Comparison of ENCODE assay signal across 13 mouse cellular contexts in genomic region chr12:111437222-111437900, GRCm38 (mm10). TPM values are rescaled to one million over a fixed set of nuclear protein-coding genes. Genes with fewer than 3 reads are reported as not detected.
DNase-seq lines count a peak whose midpoint lies in the region; ATAC-seq and TF ChIP-seq lines count a peak whose summit lies in the region.
"Had no signal": no experiment of that assay in that cellular context is flagged by ENCODE, and none has a peak within 500 bp of the region (broad histone marks: within the 10 kb centered on the region; RNA-seq: fewer than 3 reads in every experiment).

No protein-coding gene starts in this region.

- H3K9me3 ChIP-seq in lung, postnatal 0 days (ENCODE audit: low read length): no peaks in the 10 kb centered on the region
- H3K9me3 ChIP-seq in midbrain, embryonic 14.5 days (ENCODE audit: control insufficient read depth, low read length): no peaks in the 10 kb centered on the region
- H3K9me3 ChIP-seq: limb, embryonic 13.5 days had no signal

- no peaks in the 10 kb centered on the region for H3K36me3 ChIP-seq in lung, postnatal 0 days (ENCODE audit: insufficient read depth, low read length)
- H3K36me3 ChIP-seq in midbrain, embryonic 14.5 days (ENCODE audit: control insufficient read depth, insufficient read depth, low read length): no peaks in the 10 kb centered on the region
- H3K36me3 ChIP-seq: limb, embryonic 13.5 days had no signal

- peak overlapping the region; percentile 68 for H3K27ac ChIP-seq in lung, postnatal 0 days (ENCODE audit: low read length)
- no peak overlapping the region for H3K27ac ChIP-seq in midbrain, embryonic 14.5 days (replicated peaks; ENCODE audit: low read depth, low read length)
- H3K27ac ChIP-seq: limb, embryonic 13.5 days had no signal

- TF ChIP-seq CTCF in lung, postnatal 0 days (IDR thresholded peaks at IDR 0.05): no peak
- no peak for TF ChIP-seq CTCF in lung, adult 2 months (IDR thresholded peaks at IDR 0.05; ENCODE audit: insufficient read depth, low read length)

- ATAC-seq in lung, postnatal 0 days: 0 out of 2 replicates have a peak, but pooled peaks have one; percentile 4
- ATAC-seq in hematopoietic stem cell, adult 5-6 weeks (replicated peaks in 1 of 2; ENCODE audit: insufficient read depth in 1 of 2, low FRiP score in 2 of 2, low TSS enrichment in 1 of 2, low read depth in 1 of 2, poor library complexity in 2 of 2, severe bottlenecking in 2 of 2): peak; percentile 55 to 62
- peak; percentile 14 for ATAC-seq in megakaryocyte progenitor cell, adult 5-6 weeks (replicated peaks; ENCODE audit: poor library complexity)
- ATAC-seq in midbrain, embryonic 14.5 days (ENCODE audit: low FRiP score, low TSS enrichment): no peak

- H3K9ac ChIP-seq in lung, postnatal 0 days (replicated peaks; ENCODE audit: low read depth): no peak overlapping the region
- no peak overlapping the region for H3K9ac ChIP-seq in midbrain, embryonic 14.5 days (replicated peaks; ENCODE audit: low read length)
- H3K9ac ChIP-seq: limb, embryonic 13.5 days had no signal

- peaks cover 6% of the 10 kb centered on the region; the same call in 1 of the 2 replicates for H3K4me1 ChIP-seq in lung, postnatal 0 days (ENCODE audit: insufficient read depth, low read depth, low read length)
- H3K4me1 ChIP-seq in lung, adult 2 months (ENCODE audit: control insufficient read depth, insufficient read depth, low read length): peaks cover 16% of the 10 kb centered on the region
- peaks cover 15% of the 10 kb centered on the region; the same call in 1 of the 2 replicates for H3K4me1 ChIP-seq in midbrain, embryonic 14.5 days (ENCODE audit: control insufficient read depth, insufficient read depth, low read length)

- H3K27me3 ChIP-seq in lung, postnatal 0 days (replicated peaks; ENCODE audit: insufficient read depth, low read length): no peaks in the 10 kb centered on the region
- peaks cover 15% of the 10 kb centered on the region for H3K27me3 ChIP-seq in midbrain, embryonic 14.5 days (ENCODE audit: control insufficient read depth, insufficient read depth, low read length)

- TF ChIP-seq POLR2A in lung, adult 2 months (IDR thresholded peaks at IDR 0.05; ENCODE audit: borderline replicate concordance, extremely low read depth, low read depth, low read length): no peak

- 0 out of 2 replicates have a peak, but pooled peaks have one; percentile 2 for TF ChIP-seq EP300 in lung, postnatal 0 days (IDR thresholded peaks at IDR 0.05)

- peak; percentile 44 for DNase-seq in lung, postnatal 0 days (ENCODE audit: low spot score)
- DNase-seq in lung, adult 2 months: no peak
- peak; percentile 50 for DNase-seq in adrenal gland, postnatal 25 days
- DNase-seq in left cerebral cortex, adult 11 months (ENCODE audit: low spot score): no peak
- DNase-seq in cerebellum, adult 9-10 months: no peak
- no peak for DNase-seq in midbrain, embryonic 14.5 days
- DNase-seq: cerebellum, postnatal 14 days; thymus, postnatal 4 days had no signal

- 49% methylated on average over 5 of the region's 5 CpGs for WGBS in lung, postnatal 0 days
- WGBS in lung, adult 2 months: 38% methylated on average over 5 of the region's 5 CpGs
- 71% methylated on average over 5 of the region's 5 CpGs for WGBS in midbrain, embryonic 14.5 days

- H3K4me2 ChIP-seq in lung, postnatal 0 days (replicated peaks; ENCODE audit: low read depth, low read length): no peak overlapping the region
- H3K4me2 ChIP-seq in midbrain, embryonic 14.5 days (ENCODE audit: low read length): no peak overlapping the region
- H3K4me2 ChIP-seq: limb, embryonic 13.5 days had no signal

- no peak overlapping the region for H3K4me3 ChIP-seq in lung, postnatal 0 days (ENCODE audit: low read depth, low read length)
- no peak overlapping the region for H3K4me3 ChIP-seq in lung, adult 2 months (replicated peaks; ENCODE audit: extremely low read depth, low read depth, low read length)
- H3K4me3 ChIP-seq in midbrain, embryonic 14.5 days (replicated peaks; ENCODE audit: low read depth, low read length): no peak overlapping the region
- H3K4me3 ChIP-seq: limb, embryonic 13.5 days had no signal

RNA-seq across cellular contexts. Expression of gene Tnfaip2, which starts 4.9 kb away (rescaled TPM):
- 17.0 and 26.3 TPM in 2 replicates for polyA plus RNA-seq in lung, postnatal 0 days (2015; fragmentation: Nextera tagmentation; extraction: Ambion mirVana)
- 31.7 and 43.6 TPM in 2 replicates for polyA plus RNA-seq in lung, adult 2 months (2012; rRNA removed)
- total RNA-seq in adrenal gland, postnatal 25 days (2021): 7.2 and 15.0 TPM in 2 replicates
- 15.1 and 39.1 TPM in 2 replicates for total RNA-seq in hematopoietic stem cell, adult 5-6 weeks (2017)
- 18.3 and 20.9 TPM in 2 replicates for total RNA-seq in megakaryocyte progenitor cell, adult 5-6 weeks (2015)
- 31.1 and 67.8 TPM in 2 replicates for total RNA-seq in megakaryocyte progenitor cell, adult 5-6 weeks (2017)
- polyA plus RNA-seq in midbrain, embryonic 14.5 days (2014; fragmentation: Nextera tagmentation; extraction: Ambion mirVana): 0.28 and 0.82 TPM in 2 replicates

RNA-seq across cellular contexts. Expression of gene Exoc3l4, which starts 20.5 kb away (rescaled TPM):
- polyA plus RNA-seq in lung, postnatal 0 days (2015; fragmentation: Nextera tagmentation; extraction: Ambion mirVana): 21.3 and 24.4 TPM in 2 replicates
- polyA plus RNA-seq in lung, adult 2 months (2012; rRNA removed): 34.9 and 46.7 TPM in 2 replicates
- 4.4 and 5.7 TPM in 2 replicates for total RNA-seq in adrenal gland, postnatal 25 days (2021)
- 0.19 and 0.79 TPM in 2 replicates for total RNA-seq in hematopoietic stem cell, adult 5-6 weeks (2017)
- total RNA-seq in megakaryocyte progenitor cell, adult 5-6 weeks (2015): 0.42 and 1.1 TPM in 2 replicates
- total RNA-seq in megakaryocyte progenitor cell, adult 5-6 weeks (2017): not detected in 2 replicates
- polyA plus RNA-seq in midbrain, embryonic 14.5 days (2014; fragmentation: Nextera tagmentation; extraction: Ambion mirVana): 1.6 and 2.1 TPM in 2 replicates

RNA-seq across cellular contexts. Expression of gene Lbhd2, which starts 30.8 kb away (rescaled TPM):
- polyA plus RNA-seq in lung, postnatal 0 days (2015; fragmentation: Nextera tagmentation; extraction: Ambion mirVana): 0.37 and 1.1 TPM in 2 replicates
- polyA plus RNA-seq in lung, adult 2 months (2012; rRNA removed): not detected in 2 replicates
- total RNA-seq in adrenal gland, postnatal 25 days (2021): 0.85 TPM in 1 of 2 replicates, not detected in the other
- total RNA-seq in hematopoietic stem cell, adult 5-6 weeks (2017): not detected in 2 replicates
- total RNA-seq in megakaryocyte progenitor cell, adult 5-6 weeks (2015): 0.30 TPM in 1 of 2 replicates, not detected in the other
- total RNA-seq in megakaryocyte progenitor cell, adult 5-6 weeks (2017): not detected in 2 replicates
- 2.0 and 3.3 TPM in 2 replicates for polyA plus RNA-seq in midbrain, embryonic 14.5 days (2014; fragmentation: Nextera tagmentation; extraction: Ambion mirVana)
- total RNA-seq: adrenal gland, adult 18-20 months had no signal
- polyA plus RNA-seq: heart, postnatal 0 days had no signal

RNA-seq across cellular contexts. Expression of gene Gm266, which starts 48.3 kb away (rescaled TPM):
- 1.9 and 2.7 TPM in 2 replicates for polyA plus RNA-seq in lung, postnatal 0 days (2015; fragmentation: Nextera tagmentation; extraction: Ambion mirVana)
- 0.12 and 0.31 TPM in 2 replicates for polyA plus RNA-seq in lung, adult 2 months (2012; rRNA removed)
- total RNA-seq in adrenal gland, postnatal 25 days (2021): not detected in 2 replicates
- total RNA-seq in hematopoietic stem cell, adult 5-6 weeks (2017): not detected in 2 replicates
- total RNA-seq in megakaryocyte progenitor cell, adult 5-6 weeks (2015): not detected in 2 replicates
- total RNA-seq in megakaryocyte progenitor cell, adult 5-6 weeks (2017): not detected in 2 replicates
- polyA plus RNA-seq in midbrain, embryonic 14.5 days (2014; fragmentation: Nextera tagmentation; extraction: Ambion mirVana): 1.5 and 1.9 TPM in 2 replicates
- total RNA-seq: adrenal gland, adult 18-20 months had no signal

RNA-seq across cellular contexts. Expression of gene Cdc42bpb, which starts 59.8 kb away (rescaled TPM):
- polyA plus RNA-seq in lung, postnatal 0 days (2015; fragmentation: Nextera tagmentation; extraction: Ambion mirVana): 29.0 and 32.5 TPM in 2 replicates
- polyA plus RNA-seq in lung, adult 2 months (2012; rRNA removed): 305 and 359 TPM in 2 replicates
- 123 and 157 TPM in 2 replicates for total RNA-seq in adrenal gland, postnatal 25 days (2021)
- total RNA-seq in hematopoietic stem cell, adult 5-6 weeks (2017): 7.2 and 8.0 TPM in 2 replicates
- 1.5 and 5.4 TPM in 2 replicates for total RNA-seq in megakaryocyte progenitor cell, adult 5-6 weeks (2015)
- 2.9 and 5.2 TPM in 2 replicates for total RNA-seq in megakaryocyte progenitor cell, adult 5-6 weeks (2017)
- polyA plus RNA-seq in midbrain, embryonic 14.5 days (2014; fragmentation: Nextera tagmentation; extraction: Ambion mirVana): 47.8 and 54.6 TPM in 2 replicates

Comparison
In these comparisons a context has a peak if more than half of its experiments do, and no peak if none do; other contexts are left out.
1. DNase-seq: peak in lung, postnatal 0 days (single experiment) and adrenal gland, postnatal 25 days (single experiment); none in lung, adult 2 months (single experiment), left cerebral cortex, adult 11 months (single experiment), cerebellum, adult 9-10 months (single experiment) and midbrain, embryonic 14.5 days (single experiment).